Mouse (Mus musculus): ENCODE results near the gene Ccdc92b.

Gene Ccdc92b

DNA sequence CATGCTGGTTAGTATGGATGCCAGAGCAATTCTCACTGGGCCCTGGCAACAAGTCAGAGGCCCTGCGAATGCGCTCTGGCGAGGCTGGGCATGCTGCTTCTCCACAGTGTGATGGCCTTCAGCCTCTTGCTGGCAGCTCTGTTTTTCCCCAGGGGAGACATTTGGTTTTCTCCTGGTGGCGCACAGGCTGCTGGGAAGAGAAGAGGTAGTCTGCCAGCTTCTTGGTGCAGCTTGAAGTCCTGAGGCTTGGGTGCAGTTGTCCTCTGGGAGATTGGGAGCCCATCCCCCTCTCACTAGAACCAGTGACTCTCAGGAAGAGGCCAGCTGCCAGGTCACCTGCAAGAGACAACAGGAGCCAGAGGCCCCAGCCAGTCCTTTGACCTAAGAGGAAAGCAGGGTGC is 33.4 kb downstream of the Ccdc92b start:
- DNase-seq (ENCODE audit: low read depth): no peak

DNA sequence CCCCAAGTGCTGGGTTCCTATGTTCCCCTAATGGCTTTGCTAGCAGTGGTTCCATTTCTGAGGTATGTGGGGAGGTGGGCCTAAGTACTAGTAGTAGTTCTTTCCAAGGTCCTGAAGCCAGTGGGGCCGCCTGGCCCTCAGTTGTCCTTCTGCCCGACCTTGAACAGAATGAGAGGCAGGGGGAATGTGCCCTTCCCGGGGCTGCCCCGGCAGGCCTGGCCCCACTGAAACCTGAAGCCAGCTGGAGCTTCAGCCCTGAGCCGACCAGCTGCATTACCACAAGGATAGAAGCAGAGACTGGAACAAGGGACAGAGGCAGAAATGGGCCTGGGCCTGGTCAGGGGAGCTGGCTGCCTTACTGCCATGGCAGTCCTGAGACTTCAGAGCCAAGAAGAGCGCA is 34.0 kb downstream of the Ccdc92b start:
- DNase-seq (ENCODE audit: low read depth): no peak

DNA sequence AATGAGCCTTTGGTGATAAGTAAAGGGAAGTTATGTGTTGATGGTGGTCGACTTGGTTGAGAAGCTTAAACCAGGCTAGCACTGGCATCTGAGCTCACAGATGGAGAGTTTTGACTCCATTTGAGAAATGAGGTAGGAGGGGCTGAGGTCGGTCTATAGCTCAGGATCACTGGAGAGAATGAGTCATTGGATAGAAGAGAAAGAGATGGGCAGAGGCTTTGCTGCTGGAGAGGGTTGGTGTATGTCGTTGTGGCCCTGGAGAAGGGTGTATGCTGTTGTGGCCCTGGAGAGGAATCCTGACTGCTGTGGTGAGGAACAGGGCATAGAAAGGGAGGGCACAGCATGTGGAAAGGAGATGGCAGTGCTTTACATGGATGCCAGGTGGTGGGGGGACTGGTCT is 36.5 kb downstream of the Ccdc92b start:
- no peak for DNase-seq (ENCODE audit: low read depth)

- no peak for DNase-seq (ENCODE audit: low read depth)
Observed at GRCm38 (mm10) chr11:74660336-74660735, 40.9 kb downstream of the Ccdc92b start.

DNA sequence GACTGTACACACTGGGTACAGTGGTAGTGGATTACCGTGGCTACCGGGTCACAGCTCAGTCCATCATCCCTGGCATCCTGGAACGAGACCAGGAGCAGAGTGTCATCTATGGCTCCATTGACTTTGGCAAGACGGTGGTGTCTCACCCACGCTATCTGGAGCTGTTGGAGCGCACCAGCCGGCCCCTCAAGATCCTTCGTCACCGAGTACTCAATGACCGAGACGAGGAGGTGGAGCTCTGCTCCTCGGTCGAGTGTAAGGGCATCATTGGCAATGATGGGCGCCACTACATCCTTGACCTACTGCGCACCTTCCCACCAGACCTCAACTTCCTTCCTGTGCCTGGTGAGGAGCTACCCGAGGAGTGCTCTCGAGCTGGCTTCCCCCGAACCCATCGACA is 42.2 kb downstream of the Ccdc92b start:
- DNase-seq (ENCODE audit: low read depth): no peak

GRCm38 (mm10) chr11:74662221-74662620 is 42.8 kb downstream of the Ccdc92b start:
- DNase-seq (ENCODE audit: low read depth): no peak

DNA sequence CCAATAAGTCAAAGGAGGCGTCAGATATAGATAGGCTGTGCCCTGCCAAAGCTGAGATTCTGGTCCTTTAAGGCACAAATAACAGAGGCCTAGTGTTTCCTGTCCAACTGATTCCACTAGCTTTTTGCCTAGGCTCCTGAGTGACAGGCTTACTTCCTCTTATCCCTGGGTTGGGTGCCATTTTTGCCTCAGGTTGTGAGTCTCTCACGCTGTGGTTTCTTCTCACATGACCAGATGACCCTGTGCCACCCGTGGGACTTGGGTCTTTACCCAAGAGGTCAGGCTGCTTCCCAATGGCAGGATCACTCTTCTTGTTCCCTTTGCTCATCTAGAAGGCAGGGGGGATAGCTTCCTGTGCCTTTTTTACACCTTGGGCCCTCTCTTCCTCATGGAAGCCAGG is 44.9 kb downstream of the Ccdc92b start:
- DNase-seq (ENCODE audit: low read depth): no peak

GRCm38 (mm10) chr11:74664906-74665305 is 45.5 kb downstream of the Ccdc92b start:
- no peak for DNase-seq (ENCODE audit: low read depth)

DNA sequence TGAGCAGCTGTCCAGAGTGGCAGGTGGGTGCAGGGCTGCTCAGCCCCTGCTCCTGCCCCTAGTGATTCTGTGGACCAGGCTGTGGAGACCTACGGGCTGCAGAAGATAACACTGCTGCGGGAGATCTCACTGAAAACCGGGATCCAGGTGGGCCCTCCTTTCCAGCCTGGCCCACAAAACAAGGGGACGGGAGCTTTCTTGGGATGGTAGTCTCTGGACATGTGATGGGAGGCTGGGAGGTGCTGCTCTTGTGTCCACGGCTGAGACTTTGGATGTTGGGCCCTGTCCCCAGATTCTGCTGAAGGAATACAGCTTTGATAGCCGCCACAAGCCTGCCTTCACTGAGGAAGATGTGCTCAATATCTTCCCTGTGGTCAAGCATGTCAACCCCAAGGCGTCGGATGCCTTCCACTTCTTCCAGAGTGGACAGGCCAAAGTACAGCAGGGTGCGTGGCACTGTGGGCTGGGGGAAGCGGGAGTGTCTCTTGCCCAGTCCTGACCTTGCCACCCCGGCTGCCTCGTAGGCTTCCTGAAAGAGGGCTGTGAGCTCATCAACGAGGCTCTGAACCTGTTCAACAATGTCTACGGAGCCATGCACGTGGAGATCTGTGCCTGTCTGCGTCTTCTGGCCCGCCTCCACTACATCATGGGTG is 46.4 kb downstream of the Ccdc92b start:
- no peak for DNase-seq (ENCODE audit: low read depth)

GRCm38 (mm10) chr11:74666284-74666652 is 46.9 kb downstream of the Ccdc92b start:
- no peak for DNase-seq (ENCODE audit: low read depth)

GRCm38 (mm10) chr11:74666776-74667581 is 47.6 kb downstream of the Ccdc92b start:
- no peak for DNase-seq (ENCODE audit: low read depth)

DNA sequence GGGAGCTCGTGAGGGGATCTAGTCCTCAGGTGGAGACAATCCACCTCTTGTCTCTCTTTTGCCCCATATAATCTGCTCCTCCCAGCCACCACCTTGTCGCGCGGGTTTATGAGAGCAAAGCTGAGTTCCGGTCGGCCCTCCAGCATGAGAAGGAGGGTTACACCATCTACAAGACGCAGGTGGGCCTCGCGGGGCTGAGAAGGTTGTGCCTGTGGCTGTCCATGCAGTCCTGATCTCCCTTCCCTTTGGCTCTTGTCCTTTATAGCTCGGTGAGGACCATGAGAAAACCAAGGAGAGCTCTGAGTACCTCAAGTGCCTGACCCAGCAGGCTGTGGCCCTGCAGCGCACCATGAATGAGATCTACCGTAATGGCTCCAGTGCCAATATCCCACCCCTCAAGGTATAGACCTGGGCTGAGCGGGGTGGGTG is 48.2 kb downstream of the Ccdc92b start:
- no peak for DNase-seq (ENCODE audit: low read depth)

DNA sequence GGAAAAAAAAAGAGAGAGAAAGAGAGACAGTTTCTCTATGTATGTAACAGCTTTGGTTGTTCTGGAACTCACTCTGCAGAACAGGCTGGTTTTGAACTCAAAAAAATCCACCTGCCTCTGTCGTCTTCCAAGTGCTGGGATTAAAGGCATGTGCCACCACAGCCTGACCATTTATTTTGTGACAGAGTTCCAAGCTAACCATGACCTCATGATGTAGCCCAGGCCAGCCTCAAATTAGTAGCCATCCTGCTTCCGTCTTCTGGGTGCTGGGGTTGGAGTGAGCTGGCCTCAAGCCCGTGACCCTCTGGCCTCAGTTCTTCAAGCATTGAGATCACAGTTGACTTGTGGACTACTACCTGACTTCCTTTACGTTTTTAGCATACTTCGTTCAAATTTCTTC is 49.1 kb downstream of the Ccdc92b start:
- DNase-seq (ENCODE audit: low read depth): no peak

DNA sequence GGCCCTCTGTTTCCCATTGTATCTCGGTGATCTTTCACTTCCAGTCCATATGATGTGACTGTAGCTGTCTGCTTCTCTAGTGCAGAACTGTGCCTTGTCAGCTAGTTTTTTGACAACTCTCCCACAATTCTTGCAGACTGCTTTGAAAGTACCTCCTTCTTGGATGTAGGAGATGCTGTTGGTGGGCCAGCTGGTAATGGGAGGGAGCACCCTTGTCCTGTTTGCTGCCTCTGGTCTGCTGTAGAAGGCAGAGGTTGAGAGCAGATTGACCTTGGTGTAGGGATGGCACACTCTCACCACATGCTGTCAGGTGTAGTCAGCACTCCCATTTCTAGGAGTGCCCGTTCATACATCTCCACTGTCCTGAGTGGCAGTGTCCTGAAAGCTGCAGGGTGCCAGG is 49.6 kb downstream of the Ccdc92b start:
- no peak for DNase-seq (ENCODE audit: low read depth)

- no peak for DNase-seq (ENCODE audit: low read depth)
Observed at GRCm38 (mm10) chr11:74670151-74670550, 50.7 kb downstream of the Ccdc92b start.

DNA sequence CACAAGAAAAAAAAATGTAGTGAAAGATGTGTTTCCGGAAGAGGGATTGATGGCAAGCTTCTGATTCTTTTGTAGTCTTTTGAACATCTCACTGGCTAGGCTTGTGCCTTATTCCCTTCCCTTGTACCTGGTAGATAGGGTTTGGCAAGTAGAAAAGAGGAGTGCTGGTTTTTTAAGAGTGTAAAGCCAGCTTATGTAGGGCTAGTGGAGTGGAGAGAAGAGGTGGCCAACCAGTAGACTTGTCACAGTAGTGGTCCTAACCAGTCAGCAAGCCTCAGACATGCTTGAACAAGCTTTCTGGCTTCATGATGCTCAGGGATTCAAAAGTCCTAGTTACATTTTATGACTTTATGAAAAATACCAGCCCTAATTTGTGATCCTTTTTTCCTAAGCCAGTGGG is 51.6 kb downstream of the Ccdc92b start:
- no peak for DNase-seq (ENCODE audit: low read depth)

DNA sequence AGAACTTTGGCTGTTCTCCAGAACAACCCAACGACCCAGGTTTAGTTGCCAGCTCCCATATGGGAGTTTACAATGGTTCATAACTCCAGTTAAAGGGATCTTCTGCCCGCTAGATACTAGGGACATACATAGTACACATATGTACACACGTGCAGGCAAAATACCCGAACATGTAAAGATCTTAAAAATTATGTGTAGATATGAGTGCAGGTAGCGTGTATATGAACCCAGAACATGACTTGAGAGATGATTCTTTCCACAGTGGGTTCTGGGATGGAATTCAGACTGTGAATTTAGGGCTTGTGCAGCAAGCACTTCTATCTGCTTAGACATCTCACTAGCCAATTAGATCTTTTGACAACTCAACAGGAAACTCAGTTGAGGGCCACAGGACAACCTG is 52.4 kb downstream of the Ccdc92b start:
- DNase-seq (ENCODE audit: low read depth): no peak

GRCm38 (mm10) chr11:74672901-74673513 is 53.6 kb downstream of the Ccdc92b start:
- no peak for DNase-seq (ENCODE audit: low read depth)

DNA sequence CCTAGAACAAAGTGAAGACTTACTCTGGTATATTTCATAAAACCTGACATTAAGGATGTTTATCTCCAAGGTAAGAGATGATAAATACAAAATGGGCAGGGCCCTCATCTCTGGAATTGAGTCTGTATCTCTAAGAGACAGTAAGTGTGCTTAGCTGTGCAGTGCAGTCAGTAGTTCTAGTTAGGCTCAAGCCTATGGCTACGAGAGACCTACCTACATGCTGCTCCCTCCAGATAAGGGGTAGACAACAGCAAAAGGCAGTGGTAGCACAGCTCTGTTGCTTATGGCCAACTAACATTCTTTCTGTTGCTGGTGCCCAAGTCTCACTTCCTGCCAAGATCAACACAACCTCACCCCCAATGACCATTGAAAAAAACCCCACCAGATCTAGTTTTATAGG is 54.2 kb downstream of the Ccdc92b start:
- no peak for DNase-seq (ENCODE audit: low read depth)

DNA sequence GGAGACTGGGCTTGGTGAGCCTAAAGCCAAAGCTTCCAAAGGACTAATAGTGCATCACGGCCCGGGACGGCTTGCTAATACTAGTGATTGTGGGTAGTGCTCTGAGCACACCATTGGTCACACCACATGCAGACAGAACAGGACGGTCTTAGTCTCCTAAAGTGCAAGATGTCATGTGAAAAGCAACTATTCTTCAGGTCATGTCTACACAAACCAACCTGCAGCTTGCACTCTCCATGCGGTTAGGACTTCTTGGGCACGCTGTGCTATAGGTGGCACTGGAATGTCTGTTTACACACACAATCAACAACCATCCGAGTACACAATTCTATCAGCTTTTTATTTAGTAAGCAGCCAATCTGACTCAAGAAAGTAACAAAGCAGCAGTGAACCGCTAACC is 55.3 kb downstream of the Ccdc92b start:
- DNase-seq (ENCODE audit: low read depth): no peak

DNA sequence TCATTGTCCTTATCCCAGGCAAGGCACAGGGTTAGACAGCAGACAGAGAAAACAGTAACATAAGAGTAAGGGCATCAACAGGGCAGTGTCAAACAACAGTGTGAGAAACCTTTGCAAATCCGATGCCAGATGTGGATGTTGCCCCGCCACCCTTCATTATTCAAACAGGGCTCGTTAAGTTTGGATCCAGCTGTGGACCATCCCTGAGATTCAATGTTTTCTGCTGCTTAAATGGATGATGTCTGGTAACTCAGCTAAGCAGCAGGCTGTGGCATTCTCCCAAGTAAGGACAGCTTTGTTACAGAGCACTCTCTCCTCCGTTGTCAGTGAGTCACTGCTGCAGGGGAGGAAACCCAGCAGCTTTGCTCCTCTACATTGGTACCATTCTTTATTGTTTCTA is 55.8 kb downstream of the Ccdc92b start:
- DNase-seq (ENCODE audit: low read depth): no peak
